Comparison of ENCODE assay signal across 8 mouse cellular contexts in the genomic region with DNA sequence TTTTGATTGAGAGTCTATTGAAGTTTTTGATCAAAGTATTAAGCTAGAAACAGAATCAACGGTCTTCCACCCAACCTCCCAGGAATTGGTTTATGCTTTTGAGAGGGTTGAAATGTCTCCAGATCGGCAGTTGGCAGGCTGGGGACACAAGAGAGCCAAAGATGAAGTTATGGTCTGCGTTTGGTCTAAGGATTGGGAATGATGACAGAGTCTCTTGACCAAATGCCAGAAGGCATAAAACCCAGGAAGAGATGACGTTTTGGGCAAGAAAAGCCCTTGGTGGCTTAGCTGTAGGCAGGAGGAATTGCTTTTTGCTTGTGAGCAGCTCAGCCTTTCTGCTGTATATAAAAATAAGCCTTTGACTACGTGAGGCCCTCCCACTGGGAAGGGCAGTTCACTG.
DNase-seq lines count a peak whose midpoint lies in the region; ATAC-seq and TF ChIP-seq lines count a peak whose summit lies in the region.
"Had no signal": no experiment of that assay in that cellular context is flagged by ENCODE, and none has a peak within 500 bp of the region (broad histone marks: within the 10 kb centered on the region; RNA-seq: fewer than 3 reads in every experiment).

No protein-coding gene starts in this region.

- no peak for TF ChIP-seq EP300 in CH12.LX (IDR thresholded peaks at IDR 0.05; ENCODE audit: low read length)

- in situ Hi-C loops in CH12.LX (cut with MboI; ENCODE audit: low pct_ligation_motif_present, low pct_unique_long_range_greater_than_20kb, low sequenced_read_pairs) = no loop called here

- ATAC-seq in heart, embryonic 11.5 days (replicated peaks; ENCODE audit: insufficient number of reproducible peaks, low FRiP score, low TSS enrichment) = no peak
- no peak for ATAC-seq in liver, embryonic 13.5 days (ENCODE audit: low read depth)
- ATAC-seq: intestine, embryonic 16.5 days had no signal

- 80% methylated on average over 5 of the region's 5 CpGs for WGBS in heart, embryonic 11.5 days (ENCODE audit: insufficient replicate concordance)
- 59% methylated on average over 5 of the region's 5 CpGs for WGBS in liver, embryonic 13.5 days (ENCODE audit: insufficient replicate concordance)

- H3K9ac ChIP-seq in heart, embryonic 11.5 days (ENCODE audit: low read depth, low read length) = no peak overlapping the region
- no peak overlapping the region; the same call in 1 of the 2 replicates for H3K9ac ChIP-seq in CH12.LX (ENCODE audit: insufficient read depth, low read depth)
- H3K9ac ChIP-seq in liver, embryonic 13.5 days = no peak overlapping the region

- H3K27ac ChIP-seq in heart, embryonic 11.5 days (ENCODE audit: low read depth, low read length) = no peak overlapping the region
- peak overlapping the region; percentile 7; the same call in 1 of the 2 replicates for H3K27ac ChIP-seq in CH12.LX (ENCODE audit: insufficient read depth, low read depth)
- H3K27ac ChIP-seq in liver, embryonic 13.5 days = no peak overlapping the region

- H3K4me3 ChIP-seq in heart, embryonic 11.5 days (ENCODE audit: low read depth, low read length) = no peak overlapping the region
- peak overlapping the region in 1 of 3 experiments; percentile 40 for H3K4me3 ChIP-seq in CH12.LX (replicated peaks in 1 of 3; ENCODE audit: low read depth in 2 of 3, low read length in 2 of 3, poor library complexity in 1 of 3)
- H3K4me3 ChIP-seq in liver, embryonic 13.5 days (replicated peaks) = peak overlapping the region; percentile 32

- H3K4me2 ChIP-seq in heart, embryonic 11.5 days = no peak overlapping the region
- H3K4me2 ChIP-seq in CH12.LX (ENCODE audit: insufficient read depth, low read depth, poor library complexity, severe bottlenecking) = peak overlapping the region; percentile 10; the same call in 1 of the 2 replicates
- H3K4me2 ChIP-seq in liver, embryonic 13.5 days = peak overlapping the region; percentile 38

- H3K27me3 ChIP-seq in heart, embryonic 11.5 days (ENCODE audit: control insufficient read depth, insufficient read depth, low read length) = no peaks in the 10 kb centered on the region
- H3K27me3 ChIP-seq in CH12.LX (replicated peaks) = no peaks in the 10 kb centered on the region
- no peaks in the 10 kb centered on the region for H3K27me3 ChIP-seq in liver, embryonic 13.5 days

- H3K4me1 ChIP-seq in heart, embryonic 11.5 days (ENCODE audit: control insufficient read depth, insufficient read depth, low read length) = no peaks in the 10 kb centered on the region
- H3K4me1 ChIP-seq in CH12.LX (ENCODE audit: control insufficient read depth in 1 of 2, insufficient read depth in 2 of 2) = peaks cover 45 to 98% of the 10 kb centered on the region in 2 experiments
- no peaks in the 10 kb centered on the region; the same call in 1 of the 2 replicates for H3K4me1 ChIP-seq in liver, embryonic 13.5 days (replicated peaks)

- H3K79me2 ChIP-seq in CH12.LX (replicated peaks; ENCODE audit: control insufficient read depth, extremely low read depth, insufficient read depth, poor library complexity, severe bottlenecking) = peaks cover 12% of the 10 kb centered on the region

- TF ChIP-seq POLR2A in CH12.LX (IDR thresholded peaks at IDR 0.05; ENCODE audit: low read depth, low read length) = no peak

- H3K36me3 ChIP-seq in heart, embryonic 11.5 days (ENCODE audit: control insufficient read depth, insufficient read depth, low read length) = no peaks in the 10 kb centered on the region
- H3K36me3 ChIP-seq in CH12.LX (replicated peaks in 1 of 2; ENCODE audit: control insufficient read depth in 1 of 2, insufficient read depth in 1 of 2, low read length in 1 of 2) = peaks cover 0 to 19% of the 10 kb centered on the region in 2 experiments
- H3K36me3 ChIP-seq in liver, embryonic 13.5 days = 0 out of 2 replicates have a peak, but pooled peaks cover 3% of the 10 kb centered on the region

- no peak for TF ChIP-seq RAD21 in CH12.LX (IDR thresholded peaks at IDR 0.05; ENCODE audit: low read depth, low read length)

- dilution Hi-C loops in CH12.LX (cut with MboI; ENCODE audit: extremely low pct_ligation_motif_present, extremely low pct_unique_long_range_greater_than_20kb, low sequenced_read_pairs) = no loop called here

- DNase-seq in heart, adult 11 months = peak; percentile 93
- DNase-seq in CH12.LX (ENCODE audit: extremely low read depth) = no peak
- DNase-seq in fibroblast of lung, adult 2 months (ENCODE audit: low read depth) = peak; percentile 75
- DNase-seq in liver, embryonic 13.5 days = no peak
- DNase-seq in layer of hippocampus, adult 9-10 months (ENCODE audit: low spot score) = no peak
- no peak for DNase-seq in layer of hippocampus, postnatal 25 days (ENCODE audit: extremely low spot score in 1 of 2, low spot score in 1 of 2)

- TF ChIP-seq CTCF in CH12.LX (conservative IDR thresholded peaks at IDR 0.05 in 1 of 2, IDR thresholded peaks at IDR 0.05 in 1 of 2; ENCODE audit: low read depth in 2 of 2, low read length in 2 of 2) = no peak

- H3K9me3 ChIP-seq in heart, embryonic 11.5 days (replicated peaks; ENCODE audit: control insufficient read depth, low read length) = no peaks in the 10 kb centered on the region; the same call in 1 of the 2 replicates
- peaks cover 3% of the 10 kb centered on the region for H3K9me3 ChIP-seq in CH12.LX (replicated peaks; ENCODE audit: low read length)
- no peaks in the 10 kb centered on the region for H3K9me3 ChIP-seq in liver, embryonic 13.5 days (replicated peaks)

TF ChIP-seq in CH12.LX, 34 proteins besides CTCF, POLR2A, EP300 and RAD21:
- TF ChIP-seq CHD2 (IDR thresholded peaks at IDR 0.05; ENCODE audit: low read length) (no peak), USF2 (conservative IDR thresholded peaks at IDR 0.05; ENCODE audit: low read depth, low read length) (no peak), CHD1 (IDR thresholded peaks at IDR 0.05; ENCODE audit: low read depth, low read length) (no peak), E2F4 (IDR thresholded peaks at IDR 0.05; ENCODE audit: insufficient replicate concordance, low read depth, low read length) (no peak), MAZ (IDR thresholded peaks at IDR 0.05; ENCODE audit: low read depth, low read length) (no peak), TCF12 (IDR thresholded peaks at IDR 0.05; ENCODE audit: low read depth, low read length) (no peak), MAX (IDR thresholded peaks at IDR 0.05; ENCODE audit: low read length) (no peak), HCFC1 (IDR thresholded peaks at IDR 0.05; ENCODE audit: low read depth, low read length) (no peak), BHLHE40 (IDR thresholded peaks at IDR 0.05; ENCODE audit: low read depth, low read length) (no peak), SIN3A (IDR thresholded peaks at IDR 0.05; ENCODE audit: low read length) (no peak), UBTF (IDR thresholded peaks at IDR 0.05; ENCODE audit: low read depth, low read length) (no peak), POLR2AphosphoS2 (IDR thresholded peaks at IDR 0.05; ENCODE audit: low read depth, low read length) (no peak), JUND (conservative IDR thresholded peaks at IDR 0.05; ENCODE audit: low read depth, low read length) (no peak), USF1 (IDR thresholded peaks at IDR 0.05; ENCODE audit: low read depth, low read length) (no peak), PAX5 (IDR thresholded peaks at IDR 0.05; ENCODE audit: low read length) (no peak), ELF1 (IDR thresholded peaks at IDR 0.05; ENCODE audit: low read depth, low read length) (no peak), KAT2A (IDR thresholded peaks at IDR 0.05; ENCODE audit: insufficient replicate concordance, low read length) (no peak), IRF4 (IDR thresholded peaks at IDR 0.05; ENCODE audit: low read depth, low read length) (no peak), JUN (IDR thresholded peaks at IDR 0.05; ENCODE audit: insufficient read depth, low read depth, low read length) (no peak), ETS1 (conservative IDR thresholded peaks at IDR 0.05; ENCODE audit: low read depth, low read length) (no peak)

Comparison
In these comparisons a context has a peak if more than half of its experiments do, and no peak if none do; other contexts are left out.
1. DNase-seq: peak in heart, adult 11 months (single experiment) and fibroblast of lung, adult 2 months (single experiment); none in CH12.LX (single experiment), liver, embryonic 13.5 days (single experiment), layer of hippocampus, adult 9-10 months (single experiment) and layer of hippocampus, postnatal 25 days (0 of 2).